Mouse (Mus musculus): ENCODE measurements at regions not wholly inside any gene's neighbourhood (a gene's known extent, or its start where the extent isn't known, plus 50 kb on each side); places are given as distances from the start of the nearest gene placed in this dataset.

DNA sequence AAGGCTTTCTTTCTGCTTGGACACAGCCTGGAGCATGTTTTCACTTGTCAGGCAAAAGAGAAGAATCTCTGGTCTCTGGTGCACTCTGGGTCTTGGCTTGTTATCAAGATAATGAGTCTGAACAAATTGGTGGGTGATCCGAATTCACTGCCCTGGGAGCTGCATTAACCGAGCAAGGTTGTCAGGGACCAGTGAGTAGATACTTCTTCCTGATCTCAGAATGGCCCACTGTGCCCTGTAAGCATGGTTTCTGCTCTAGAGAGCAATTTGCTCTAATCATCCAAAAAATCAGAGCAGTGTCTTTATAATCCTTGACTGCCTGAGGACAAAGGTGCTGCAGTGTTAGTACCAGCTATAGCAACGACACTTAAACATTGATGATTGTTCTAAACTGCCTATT is 97.2 kb upstream of the 1500015O10Rik start:
- intact Hi-C loops (cut with DNase I): no loop called here
- no peak for DNase-seq
- no peaks in the 10 kb centered on the region for H3K4me1 ChIP-seq (ENCODE audit: control insufficient read depth, insufficient read depth, low read length)
- H3K4me3 ChIP-seq: no peak overlapping the region
- no peaks in the 10 kb centered on the region for H3K36me3 ChIP-seq (ENCODE audit: control insufficient read depth, insufficient read depth, low read length)
- WGBS: 88% methylated on average over 3 of the region's 3 CpGs
- no peak overlapping the region for H3K9ac ChIP-seq (ENCODE audit: low read depth, low read length)
- TF ChIP-seq POLR2A (IDR thresholded peaks at IDR 0.05; ENCODE audit: insufficient read depth, low read depth, low read length) (no peak), EP300 (IDR thresholded peaks at IDR 0.05; ENCODE audit: insufficient read depth, low read depth, low read length) (no peak), CTCF (IDR thresholded peaks at IDR 0.05) (no peak)
- H3K27me3 ChIP-seq (ENCODE audit: control insufficient read depth, insufficient read depth, low read length): no peaks in the 10 kb centered on the region
- no peaks in the 10 kb centered on the region for H3K79me2 ChIP-seq (replicated peaks; ENCODE audit: control insufficient read depth, insufficient read depth, low read length)
- H3K27ac ChIP-seq: no peak overlapping the region

DNA sequence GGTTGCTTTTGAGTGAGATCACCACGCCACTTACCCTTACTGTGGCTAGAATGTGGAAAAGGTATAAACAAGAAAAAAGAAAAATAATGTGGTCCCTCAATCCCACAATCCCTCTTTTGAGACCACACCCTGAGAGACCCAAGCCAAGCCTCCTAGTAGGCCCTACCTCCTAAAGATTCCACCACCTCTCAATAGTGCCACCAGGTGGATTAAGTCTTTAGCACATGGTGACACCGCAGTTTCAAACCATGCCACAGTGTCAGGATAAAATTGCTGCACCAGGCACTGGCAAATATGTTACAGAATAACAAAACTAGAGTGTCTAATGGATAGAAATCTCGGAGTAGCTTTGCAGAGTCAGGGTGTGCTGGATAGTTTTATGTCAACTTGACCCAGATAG is 94.7 kb upstream of the 1500015O10Rik start:
- Histone ChIP-seq H3K36me3 (ENCODE audit: control insufficient read depth, insufficient read depth, low read length) (no peaks in the 10 kb centered on the region), H3K27me3 (ENCODE audit: control insufficient read depth, insufficient read depth, low read length) (no peaks in the 10 kb centered on the region), H3K9ac (ENCODE audit: low read depth, low read length) (no peak overlapping the region), H3K79me2 (replicated peaks; ENCODE audit: control insufficient read depth, insufficient read depth, low read length) (no peaks in the 10 kb centered on the region), H3K4me1 (ENCODE audit: control insufficient read depth, insufficient read depth, low read length) (no peaks in the 10 kb centered on the region), H3K4me3 (no peak overlapping the region), H3K27ac (no peak overlapping the region)
- peak; percentile 75 for TF ChIP-seq CTCF (IDR thresholded peaks at IDR 0.05)
- TF ChIP-seq EP300 (IDR thresholded peaks at IDR 0.05; ENCODE audit: insufficient read depth, low read depth, low read length): no peak
- no peak for TF ChIP-seq POLR2A (IDR thresholded peaks at IDR 0.05; ENCODE audit: insufficient read depth, low read depth, low read length)
- 80% methylated on average over 3 of the region's 3 CpGs for WGBS
- DNase-seq: peak; percentile 13 to 17
- intact Hi-C loops (cut with DNase I): loop anchor here (1.0 kb wide), 1 partner anchor 335 kb away; no protein-coding TSS in a partner anchor

DNA sequence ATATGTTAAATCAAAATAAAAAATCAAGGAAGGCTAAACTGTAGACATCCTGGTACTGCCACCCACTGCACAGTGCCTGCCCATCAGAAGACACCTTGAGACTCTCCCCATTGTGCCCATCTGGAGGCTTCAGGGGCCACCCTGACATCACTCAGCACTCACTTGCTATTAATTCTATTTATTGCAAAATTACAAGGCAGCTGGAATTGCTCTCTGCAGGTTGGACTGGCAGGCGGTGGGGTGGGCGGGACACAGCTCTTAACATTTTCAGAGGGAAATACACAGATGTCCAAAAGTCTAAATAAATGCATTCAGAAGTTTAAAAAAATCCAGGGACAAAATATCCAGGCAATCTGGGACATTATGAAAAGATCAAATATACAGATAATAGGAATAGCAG is 92.4 kb upstream of the 1500015O10Rik start:
- TF ChIP-seq POLR2A (IDR thresholded peaks at IDR 0.05; ENCODE audit: insufficient read depth, low read depth, low read length) (no peak), CTCF (IDR thresholded peaks at IDR 0.05) (no peak), EP300 (IDR thresholded peaks at IDR 0.05; ENCODE audit: insufficient read depth, low read depth, low read length) (no peak)
- no peaks in the 10 kb centered on the region for H3K79me2 ChIP-seq (replicated peaks; ENCODE audit: control insufficient read depth, insufficient read depth, low read length)
- no peak overlapping the region for H3K9ac ChIP-seq (ENCODE audit: low read depth, low read length)
- H3K27ac ChIP-seq: no peak overlapping the region
- WGBS: 97% methylated on average over 2 of the region's 2 CpGs
- no peak for DNase-seq
- intact Hi-C loops (cut with DNase I): no loop called here
- H3K27me3 ChIP-seq (ENCODE audit: control insufficient read depth, insufficient read depth, low read length): no peaks in the 10 kb centered on the region
- no peaks in the 10 kb centered on the region for H3K36me3 ChIP-seq (ENCODE audit: control insufficient read depth, insufficient read depth, low read length)
- H3K4me1 ChIP-seq (ENCODE audit: control insufficient read depth, insufficient read depth, low read length): no peaks in the 10 kb centered on the region
- no peak overlapping the region for H3K4me3 ChIP-seq

DNA sequence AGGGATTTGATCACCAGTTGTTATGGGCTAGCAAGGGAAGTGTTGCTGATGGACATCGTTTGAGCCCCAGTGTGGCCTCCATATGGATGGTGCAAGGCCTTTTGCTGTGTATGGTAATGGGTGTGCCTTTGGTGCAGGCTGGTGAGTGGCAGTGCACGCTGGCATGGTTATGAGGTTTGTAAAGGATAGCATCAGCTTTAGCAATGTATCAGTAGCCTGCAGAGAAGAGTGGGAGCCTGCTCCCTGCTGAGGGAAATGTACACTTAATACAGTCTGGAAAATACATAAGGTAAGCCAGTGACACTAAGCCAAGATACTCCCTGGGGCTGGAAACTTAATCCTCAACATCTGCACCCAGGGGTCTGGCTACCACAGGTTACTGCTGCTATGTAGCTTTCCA is 58.4 kb upstream of the 1500015O10Rik start:
- Histone ChIP-seq H3K36me3 (ENCODE audit: control insufficient read depth, insufficient read depth, low read length) (no peaks in the 10 kb centered on the region), H3K4me3 (no peak overlapping the region), H3K4me1 (ENCODE audit: control insufficient read depth, insufficient read depth, low read length) (no peaks in the 10 kb centered on the region), H3K27me3 (ENCODE audit: control insufficient read depth, insufficient read depth, low read length) (no peaks in the 10 kb centered on the region), H3K79me2 (replicated peaks; ENCODE audit: control insufficient read depth, insufficient read depth, low read length) (no peaks in the 10 kb centered on the region), H3K9ac (ENCODE audit: low read depth, low read length) (no peak overlapping the region), H3K27ac (no peak overlapping the region)
- DNase-seq: no peak
- intact Hi-C loops (cut with DNase I): no loop called here
- no peak for TF ChIP-seq CTCF (IDR thresholded peaks at IDR 0.05)
- TF ChIP-seq EP300 (IDR thresholded peaks at IDR 0.05; ENCODE audit: insufficient read depth, low read depth, low read length): no peak
- no peak for TF ChIP-seq POLR2A (IDR thresholded peaks at IDR 0.05; ENCODE audit: insufficient read depth, low read depth, low read length)
- 57% methylated on average over 2 of the region's 2 CpGs for WGBS
